Mouse (Mus musculus): ENCODE results near the gene Fam173b.

Gene Fam173b

DNA sequence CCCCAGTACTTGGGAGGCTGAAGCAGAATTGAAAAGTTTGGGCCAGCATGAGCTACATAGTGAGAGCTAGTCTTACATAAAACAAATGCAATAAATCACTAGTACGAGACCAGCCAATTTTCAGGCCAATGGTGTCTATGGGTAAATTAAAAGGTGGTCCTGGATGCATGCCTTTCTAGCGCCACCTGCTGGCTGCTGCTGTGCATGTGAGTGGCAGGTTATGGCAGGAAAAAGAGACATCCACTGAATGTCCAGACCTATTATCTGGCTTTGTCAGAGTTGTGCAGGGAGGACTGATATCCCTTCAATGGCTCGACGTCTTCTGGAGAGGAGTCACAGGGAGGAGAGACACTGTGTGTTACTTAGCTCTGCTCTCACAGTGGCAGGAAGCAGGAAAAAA is 15.1 kb upstream of the Fam173b start:
- peak; percentile 78 to 86 for DNase-seq (ENCODE audit: low spot score in 2 of 2)

DNA sequence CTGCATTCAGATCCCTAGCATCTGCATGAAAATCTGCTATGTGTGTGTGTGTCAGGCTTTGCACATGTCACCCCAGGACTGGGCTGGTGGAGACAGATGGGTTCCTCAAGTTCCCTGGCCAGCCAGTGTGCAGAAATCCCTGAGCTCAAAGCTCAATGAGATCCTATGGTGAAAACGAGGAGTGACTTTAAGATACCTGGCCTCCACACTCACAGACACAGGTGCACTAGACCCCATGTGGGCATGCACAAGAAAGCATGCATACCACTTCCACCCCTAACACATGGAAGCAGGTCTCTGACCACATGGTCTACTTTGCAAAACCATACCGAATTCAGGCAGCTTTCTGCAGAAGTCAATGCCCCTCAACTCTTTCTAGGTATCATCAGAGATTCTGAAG is 13.9 kb upstream of the Fam173b start:
- no peak for DNase-seq (ENCODE audit: low spot score in 2 of 2)

DNA sequence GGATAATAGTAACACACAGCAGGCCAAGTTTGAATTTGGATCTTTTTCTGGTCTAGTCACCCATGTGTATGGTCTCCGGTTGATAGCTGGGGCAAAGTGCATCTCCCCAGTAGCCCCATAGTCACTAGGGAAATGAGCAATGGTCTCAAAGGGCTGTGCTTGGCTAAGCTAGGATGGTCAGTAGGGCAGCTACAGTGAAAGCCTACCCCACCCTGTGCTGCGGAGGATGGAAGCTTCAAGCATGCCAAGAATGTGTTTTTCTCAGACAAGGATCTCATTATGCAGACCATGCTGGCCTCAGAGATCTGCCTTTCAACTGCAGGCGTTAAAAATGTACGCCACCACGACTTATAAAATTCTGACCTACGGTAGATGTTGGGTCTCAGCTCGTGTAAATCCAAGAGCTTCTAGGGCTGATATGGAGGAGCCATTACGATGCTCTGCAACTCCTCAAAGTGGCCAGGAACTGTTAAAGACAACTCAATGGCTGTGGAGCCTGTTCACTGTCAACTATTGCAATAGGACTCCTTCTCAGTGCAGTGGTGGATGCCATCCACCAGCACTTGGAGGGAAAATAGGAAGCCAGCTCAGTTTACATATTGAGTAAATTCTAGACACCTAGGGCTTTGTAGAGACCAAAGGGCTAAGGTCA is 12.5 kb upstream of the Fam173b start:
- DNase-seq (ENCODE audit: low spot score in 2 of 2) = no peak

GRCm38 (mm10) chr15:31590176-31590575 is 11.5 kb upstream of the Fam173b start:
- no peak for DNase-seq (ENCODE audit: low spot score in 2 of 2)

- no peak for DNase-seq (ENCODE audit: low spot score in 2 of 2)
Measured at GRCm38 (mm10) chr15:31592531-31592930, 9.1 kb upstream of the Fam173b start.

- no peak for DNase-seq (ENCODE audit: low spot score in 2 of 2)
Measured at GRCm38 (mm10) chr15:31594260-31594659, 7.4 kb upstream of the Fam173b start.

DNA sequence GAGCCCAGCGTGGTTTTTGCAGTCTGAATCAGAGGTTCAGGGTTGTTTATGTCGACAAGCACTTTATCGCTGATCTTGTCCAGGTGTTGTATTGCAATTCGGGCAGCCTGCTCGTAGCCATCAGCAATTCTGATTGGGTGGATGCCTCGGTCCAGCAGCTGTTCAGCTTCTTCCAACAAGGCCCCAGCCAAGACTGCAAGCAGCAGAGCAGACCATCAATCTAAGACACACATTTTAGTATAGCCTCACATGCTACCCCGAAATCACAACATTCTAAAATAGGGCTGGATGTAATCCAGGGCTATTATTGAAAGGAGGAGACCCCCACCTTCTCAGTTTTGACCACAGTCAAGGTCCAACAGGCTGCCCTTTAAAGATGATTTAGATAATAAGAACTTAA is 6.0 kb upstream of the Fam173b start:
- DNase-seq (ENCODE audit: low spot score in 2 of 2) = no peak

- DNase-seq (ENCODE audit: low spot score in 2 of 2) = no peak
Measured at GRCm38 (mm10) chr15:31599834-31600233, 1.8 kb upstream of the Fam173b start.

DNA sequence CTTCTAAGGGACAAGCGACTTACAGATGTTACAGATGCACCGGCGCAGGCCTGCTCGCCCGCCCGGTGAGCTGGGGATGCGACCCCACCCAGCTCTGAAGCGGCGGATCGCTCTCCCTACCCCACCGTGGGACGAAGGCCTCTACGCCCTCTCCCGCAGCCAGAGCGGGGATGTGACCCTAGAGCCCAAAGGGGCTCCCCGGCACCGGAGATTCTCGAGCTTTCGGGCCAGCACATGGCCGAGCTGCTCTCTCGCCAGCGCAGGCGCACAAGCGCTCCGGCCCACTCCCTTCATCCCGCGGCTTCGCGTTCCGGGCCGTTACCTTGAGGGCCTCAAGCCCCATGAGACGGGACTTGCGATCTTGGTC is 390 bp upstream of the Fam173b start:
- DNase-seq (ENCODE audit: low spot score in 2 of 2) = no peak

- DNase-seq (ENCODE audit: low spot score in 2 of 2) = peak in 1 of 2 experiments; percentile 31
Measured at GRCm38 (mm10) chr15:31602426-31602825, 774 bp downstream of the Fam173b start.

DNA sequence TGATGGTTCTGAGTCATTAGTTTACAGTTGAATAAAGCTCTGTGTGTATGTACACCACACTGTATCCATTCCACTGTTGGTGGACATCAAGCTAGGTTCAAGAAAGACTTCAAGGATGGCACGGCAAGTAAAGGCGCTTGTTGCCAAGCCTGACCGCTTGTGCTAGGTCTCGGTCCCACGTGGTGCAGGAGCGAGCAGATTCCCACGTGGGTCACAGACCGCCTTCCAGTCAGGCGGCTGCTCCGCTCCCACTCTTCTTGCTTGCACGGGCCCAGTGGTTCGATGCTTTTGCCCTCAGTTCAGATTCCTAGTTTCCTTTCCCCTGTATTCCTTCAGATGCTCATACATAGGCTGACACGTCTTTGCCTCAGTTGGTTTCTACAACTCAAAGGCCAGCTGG is 1.5 kb downstream of the Fam173b start:
- no peak for DNase-seq (ENCODE audit: low spot score in 2 of 2)

GRCm38 (mm10) chr15:31606821-31607220 is 5.2 kb downstream of the Fam173b start:
- peak in 1 of 2 experiments; percentile 35 for DNase-seq (ENCODE audit: low spot score in 2 of 2)

- DNase-seq (ENCODE audit: low spot score in 2 of 2) = no peak
Measured at GRCm38 (mm10) chr15:31611027-31611426, 9.4 kb downstream of the Fam173b start.

DNA sequence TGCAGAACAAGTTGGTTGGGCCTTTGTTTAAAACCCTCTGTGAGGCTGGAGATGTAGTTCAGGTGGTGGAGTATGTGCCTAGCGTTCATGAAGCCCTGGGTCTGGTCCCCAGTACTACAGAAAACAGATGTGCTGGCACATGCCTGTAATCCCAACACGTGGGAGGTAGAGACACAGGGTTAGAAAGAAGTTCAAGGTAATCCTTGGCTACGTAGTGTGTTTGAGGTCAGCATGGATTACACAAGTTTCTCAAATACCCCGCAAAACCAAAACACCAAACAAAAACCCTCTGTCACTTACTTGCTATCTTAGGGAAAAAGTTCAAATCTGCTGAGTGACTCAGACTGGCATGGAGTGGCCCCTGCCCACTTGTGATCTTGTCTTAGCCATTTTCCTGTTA is 10.3 kb downstream of the Fam173b start:
- DNase-seq (ENCODE audit: low spot score in 2 of 2) = no peak

- no peak for DNase-seq (ENCODE audit: low spot score in 2 of 2)
Measured at GRCm38 (mm10) chr15:31613826-31614453, 12.3 kb downstream of the Fam173b start.

GRCm38 (mm10) chr15:31614666-31615065 is 13.0 kb downstream of the Fam173b start:
- DNase-seq (ENCODE audit: low spot score in 2 of 2) = no peak

DNA sequence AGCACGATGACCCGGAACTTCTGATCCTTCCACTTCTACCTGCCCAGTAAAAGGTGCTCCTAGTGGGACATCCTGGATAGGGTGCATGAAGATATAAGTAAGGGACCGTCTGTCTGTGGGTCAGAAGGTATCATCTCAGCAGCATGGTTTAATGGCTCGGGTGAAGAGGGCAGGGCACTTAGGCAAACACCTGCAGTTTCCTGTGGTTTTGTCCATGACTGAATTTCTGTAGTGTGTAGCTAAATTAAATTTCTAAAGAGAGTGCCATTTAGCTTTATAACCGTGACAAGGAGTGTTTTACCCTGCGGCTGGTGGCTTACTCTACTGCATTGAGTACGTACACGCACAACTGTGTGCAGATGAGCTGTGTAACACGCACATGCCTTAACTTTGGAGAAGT is 15.6 kb downstream of the Fam173b start:
- DNase-seq (ENCODE audit: low spot score in 2 of 2) = no peak

- no peak for DNase-seq (ENCODE audit: low spot score in 2 of 2)
Measured at GRCm38 (mm10) chr15:31619521-31619920, 17.9 kb downstream of the Fam173b start.

- DNase-seq (ENCODE audit: low spot score in 2 of 2) = no peak
Measured at GRCm38 (mm10) chr15:31627277-31628154, 25.9 kb downstream of the Fam173b start.

- DNase-seq (ENCODE audit: low spot score in 2 of 2) = no peak
Measured at GRCm38 (mm10) chr15:31628180-31628579, 26.5 kb downstream of the Fam173b start.

GRCm38 (mm10) chr15:31629556-31629955 is 27.9 kb downstream of the Fam173b start:
- DNase-seq (ENCODE audit: low spot score in 2 of 2) = no peak

DNA sequence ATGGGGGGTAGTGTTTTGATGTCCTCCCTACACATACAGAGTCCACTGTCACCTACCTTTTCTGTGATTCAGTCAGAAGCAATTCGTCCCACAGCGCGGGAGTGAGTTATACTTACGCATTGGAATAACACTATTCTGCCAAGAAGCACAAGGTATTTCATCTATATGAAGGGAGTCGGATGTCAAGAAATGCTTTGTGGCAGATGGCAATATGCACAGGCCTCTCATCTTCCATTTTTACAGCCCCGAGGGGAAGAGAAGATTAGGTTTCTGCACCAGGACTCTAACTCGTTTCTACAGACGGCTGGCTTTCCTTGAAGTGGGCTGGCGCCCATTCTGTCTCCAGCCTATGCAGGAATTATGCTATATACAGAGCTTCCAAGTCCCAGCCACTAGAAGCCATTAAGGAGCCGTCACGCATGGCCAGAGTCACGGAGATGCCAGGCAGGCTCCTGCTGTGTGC is 29.8 kb downstream of the Fam173b start:
- no peak for DNase-seq (ENCODE audit: low spot score in 2 of 2)

DNA sequence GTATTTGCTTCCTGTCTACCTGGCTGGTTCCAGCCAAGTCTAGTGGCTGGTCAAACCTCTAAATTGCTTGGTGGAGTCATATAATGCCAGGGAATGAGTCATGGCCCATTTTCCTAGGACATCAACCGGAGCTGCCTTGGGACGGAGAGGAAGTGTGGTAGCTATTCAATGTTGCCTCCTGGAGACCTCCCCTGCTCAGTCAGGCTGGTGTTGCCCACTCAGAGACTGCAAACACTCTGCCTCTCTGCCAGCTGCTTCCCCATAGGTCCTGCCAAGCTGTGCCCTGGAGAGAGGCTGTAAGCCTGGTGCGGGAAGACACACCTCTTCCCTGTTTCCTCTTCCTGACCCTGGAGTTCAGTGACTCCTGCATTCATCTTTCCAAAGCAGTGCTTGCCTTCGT is 30.8 kb downstream of the Fam173b start:
- DNase-seq (ENCODE audit: low spot score in 2 of 2) = no peak

Measured in urinary bladder, postnatal 36 days (tissue).